Mouse (Mus musculus): Measurements from ENCODE around the gene Foxp1.

DNA sequence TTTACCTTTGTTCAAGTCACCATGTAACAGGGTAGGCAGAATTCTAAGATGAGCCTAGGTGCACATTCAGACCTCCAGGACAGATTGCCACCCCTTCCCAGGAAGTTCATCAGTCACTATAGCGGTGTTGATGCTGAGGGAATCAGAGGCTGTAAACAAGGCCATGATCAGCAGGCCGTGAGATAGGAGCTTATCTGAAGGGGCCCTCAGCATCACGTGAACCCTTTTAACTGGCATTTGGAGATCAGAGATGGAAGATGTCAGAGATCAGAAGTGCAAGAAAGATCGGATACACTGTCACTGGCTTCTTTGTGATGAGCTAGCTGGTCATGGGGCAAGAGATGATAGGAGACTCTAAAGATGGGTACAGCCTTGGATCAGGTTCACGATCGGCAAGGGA, 414.8 kb downstream of the Foxp1 start:
- TF ChIP-seq MXI1 (IDR thresholded peaks at IDR 0.05; ENCODE audit: low read depth, low read length) (no peak), EP300 (IDR thresholded peaks at IDR 0.05; ENCODE audit: low read depth in 1 of 2, low read length in 2 of 2) (peak in 1 of 2 experiments; percentile 38; a peak in 1 of 4 replicates), ZNF384 (IDR thresholded peaks at IDR 0.05; ENCODE audit: low read depth, low read length) (no peak)

Measured in MEL (cell line).